Mouse (Mus musculus) kidney, adult 2 months (tissue): Measurements from ENCODE around the gene Gramd2. TPM values are rescaled to one million over a fixed set of nuclear protein-coding genes. Genes with fewer than 3 reads are reported as not detected.

Source experiments
- DNase-seq: peaks from one replicate; pipeline ENCODE4 v3.0.0; 2021
- H3K27ac ChIP-seq: fragments of 200-500 bp; 2 replicates; pipeline ENCODE4 v1.5.1; 2012; ENCODE audit warnings: low read depth, low read length, control low read depth, inconsistent platforms; ENCODE audit not compliant: insufficient read depth
- H3K27me3 ChIP-seq: fragments of 200-500 bp; replicated peaks from 2 replicates; pipeline ENCODE4 v1.6.1; 2012; ENCODE audit warnings: mild to moderate bottlenecking, moderate library complexity, low read length, inconsistent platforms; ENCODE audit not compliant: control insufficient read depth, insufficient read depth
- H3K36me3 ChIP-seq: fragments of 200-500 bp; 2 replicates; pipeline ENCODE4 v1.6.1; 2012; ENCODE audit warnings: mild to moderate bottlenecking, moderate library complexity, low read length, inconsistent platforms; ENCODE audit not compliant: control insufficient read depth, insufficient read depth
- H3K4me1 ChIP-seq: fragments of 200-500 bp; 2 replicates; pipeline ENCODE4 v1.6.1; 2011; ENCODE audit warnings: low read length; ENCODE audit not compliant: control insufficient read depth, insufficient read depth
- H3K4me3 ChIP-seq: fragments of 200-500 bp; 2 replicates; pipeline ENCODE4 v1.5.1; 2011; ENCODE audit warnings: mild to moderate bottlenecking, low read depth, low read length, control low read depth; ENCODE audit not compliant: insufficient read depth
- CTCF ChIP-seq: fragments of 200-500 bp; conservative IDR thresholded peaks from 2 replicates; pipeline ENCODE4 v1.5.1; 2011; ENCODE audit warnings: low read depth, mild to moderate bottlenecking, control low read depth, low read length, moderate library complexity, mixed read lengths; ENCODE audit not compliant: insufficient read depth, insufficient read length
- POLR2A ChIP-seq: fragments of 200-500 bp; IDR thresholded peaks from one replicate; pipeline ENCODE4 v1.6.1; 2011; ENCODE audit warnings: low read depth, low read length, control low read depth
- WGBS: fragments of 180-500 bp; shearing (Covaris S2); methylation state at CpG from one replicate; pipeline ENCODE4 v1.1.7; 2018; 5-methylcytosine and 5-hydroxymethylcytosine counted together
- polyA plus RNA-seq: library from polyadenylated mRNA; depleted of rRNA; stranded (reverse); fragments of >200 nt; gene quantifications from 2 replicates; pipeline ENCODE4 v1.2.3, GENCODE M21; 2012

Gramd2 gene
- polyA plus RNA-seq, 1 experiment, result 0.31 TPM

- H3K36me3 ChIP-seq, result no peaks in the 10 kb centered on the region
- no peak for TF ChIP-seq CTCF
- no peak for TF ChIP-seq POLR2A
- peak; percentile 65 for DNase-seq
- no peak overlapping the region for H3K27ac ChIP-seq
- peaks cover 8% of the 10 kb centered on the region; the same call in 1 of the 2 replicates for H3K4me1 ChIP-seq
- no peaks in the 10 kb centered on the region for H3K27me3 ChIP-seq
- H3K4me3 ChIP-seq, result no peak overlapping the region
- 34% methylated on average over 6 of the region's 6 CpGs for WGBS
These were observed 23.2 kb downstream of the Gramd2 start for GRCm38 (mm10) chr9:59703099-59703498.

GRCm38 (mm10) chr9:59706850-59707825 is 27.2 kb downstream of the Gramd2 start:
- 44% methylated on average over 10 of the region's 10 CpGs for WGBS
- H3K4me3 ChIP-seq, result no peak overlapping the region
- peak; percentile 82 for DNase-seq
- H3K27me3 ChIP-seq, result no peaks in the 10 kb centered on the region
- H3K36me3 ChIP-seq, result no peaks in the 10 kb centered on the region
- H3K4me1 ChIP-seq, result peaks cover 14% of the 10 kb centered on the region; the same call in 1 of the 2 replicates
- no peak for TF ChIP-seq CTCF
- TF ChIP-seq POLR2A, result no peak
- H3K27ac ChIP-seq, result no peak overlapping the region

GRCm38 (mm10) chr9:59709225-59709624 is 29.3 kb downstream of the Gramd2 start:
- H3K27ac ChIP-seq, result no peak overlapping the region
- DNase-seq, result peak; percentile 81
- peaks cover 14% of the 10 kb centered on the region; the same call in 1 of the 2 replicates for H3K4me1 ChIP-seq
- TF ChIP-seq CTCF, result no peak
- TF ChIP-seq POLR2A, result no peak
- H3K36me3 ChIP-seq, result no peaks in the 10 kb centered on the region
- WGBS, result 55% methylated on average over 3 of the region's 3 CpGs
- no peaks in the 10 kb centered on the region for H3K27me3 ChIP-seq
- no peak overlapping the region for H3K4me3 ChIP-seq

GRCm38 (mm10) chr9:59716275-59716898 is 36.4 kb downstream of the Gramd2 start:
- Histone ChIP-seq H3K4me3 (no peak overlapping the region), H3K27me3 (no peaks in the 10 kb centered on the region), H3K27ac (0 out of 2 replicates have a peak overlapping the region, but pooled peaks have one; percentile 6), H3K36me3 (no peaks in the 10 kb centered on the region), H3K4me1 (peaks cover 8% of the 10 kb centered on the region)
- TF ChIP-seq POLR2A (no peak), CTCF (no peak)
- peak; percentile 81 for DNase-seq
- 32% methylated on average over 7 of the region's 7 CpGs for WGBS

GRCm38 (mm10) chr9:59718237-59718636 is 38.3 kb downstream of the Gramd2 start:
- DNase-seq, result no peak
- 91% methylated on average over 4 of the region's 4 CpGs for WGBS
- H3K36me3 ChIP-seq, result no peaks in the 10 kb centered on the region
- no peak overlapping the region for H3K4me3 ChIP-seq
- peaks cover 8% of the 10 kb centered on the region for H3K4me1 ChIP-seq
- no peaks in the 10 kb centered on the region for H3K27me3 ChIP-seq
- TF ChIP-seq CTCF, result no peak
- no peak for TF ChIP-seq POLR2A
- H3K27ac ChIP-seq, result no peak overlapping the region

- Histone ChIP-seq H3K4me3 (no peak overlapping the region), H3K27me3 (no peaks in the 10 kb centered on the region), H3K36me3 (no peaks in the 10 kb centered on the region), H3K4me1 (peaks cover 22% of the 10 kb centered on the region), H3K27ac (no peak overlapping the region)
- TF ChIP-seq CTCF (no peak), POLR2A (no peak)
- WGBS, result 76% methylated on average over 5 of the region's 5 CpGs
- DNase-seq, result no peak
These were observed 41.2 kb downstream of the Gramd2 start for GRCm38 (mm10) chr9:59721144-59721543.
